Mouse (Mus musculus): ENCODE measurements around the gene Sumf1.

Sumf1 gene

DNA sequence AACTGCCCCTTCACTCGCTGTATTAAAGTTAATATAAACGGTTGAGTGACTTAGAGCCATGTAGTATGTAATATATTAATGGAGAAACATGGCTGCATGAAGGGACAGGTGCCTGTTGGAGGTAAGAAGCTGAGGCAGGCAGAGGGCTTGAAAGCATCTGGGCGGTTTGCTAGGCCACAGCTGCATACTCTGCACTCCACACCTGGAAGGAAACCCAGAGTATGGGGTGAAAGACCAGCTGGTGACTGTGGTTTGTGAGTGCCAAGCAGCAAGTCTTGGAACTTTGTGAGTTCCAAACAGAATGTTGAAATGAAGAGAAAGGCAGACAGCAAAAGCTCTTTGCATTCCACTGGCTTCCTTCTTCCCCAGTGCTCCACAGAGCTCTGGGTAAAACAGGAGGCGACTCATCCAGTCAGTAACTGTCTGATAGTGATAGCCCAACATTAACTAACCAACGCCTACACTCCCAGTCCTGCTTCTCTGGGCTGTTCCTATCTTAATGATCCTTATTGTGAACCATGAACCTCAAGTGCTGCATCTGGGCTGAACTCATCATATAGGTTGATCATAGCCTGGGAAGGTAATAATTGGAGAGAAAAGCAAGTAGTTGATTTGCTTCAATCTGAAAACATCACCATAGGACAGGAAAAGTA lies 21.7 kb upstream of the Sumf1 start:
- DNase-seq (ENCODE audit: low read depth, low spot score): no peak

DNA sequence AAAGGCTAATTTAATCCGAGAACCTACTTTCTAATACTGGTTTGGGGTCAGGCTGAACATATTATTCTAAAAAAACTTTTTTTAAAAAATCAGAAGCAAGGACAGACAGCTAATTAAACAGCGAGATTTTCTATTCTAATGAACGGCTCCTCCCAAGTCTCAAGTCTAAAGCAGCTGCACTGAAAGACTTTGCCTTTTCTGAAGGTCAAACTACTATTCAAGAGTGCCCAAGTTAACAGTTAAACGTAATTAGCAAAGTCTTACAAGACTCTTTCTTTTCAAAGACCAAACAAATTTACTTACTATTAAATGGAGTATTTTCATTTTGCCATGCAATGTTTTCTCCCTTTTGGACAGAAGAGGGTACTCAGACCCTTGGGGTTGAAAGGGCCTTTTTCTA lies 20.8 kb upstream of the Sumf1 start:
- DNase-seq (ENCODE audit: low read depth, low spot score): no peak

DNA sequence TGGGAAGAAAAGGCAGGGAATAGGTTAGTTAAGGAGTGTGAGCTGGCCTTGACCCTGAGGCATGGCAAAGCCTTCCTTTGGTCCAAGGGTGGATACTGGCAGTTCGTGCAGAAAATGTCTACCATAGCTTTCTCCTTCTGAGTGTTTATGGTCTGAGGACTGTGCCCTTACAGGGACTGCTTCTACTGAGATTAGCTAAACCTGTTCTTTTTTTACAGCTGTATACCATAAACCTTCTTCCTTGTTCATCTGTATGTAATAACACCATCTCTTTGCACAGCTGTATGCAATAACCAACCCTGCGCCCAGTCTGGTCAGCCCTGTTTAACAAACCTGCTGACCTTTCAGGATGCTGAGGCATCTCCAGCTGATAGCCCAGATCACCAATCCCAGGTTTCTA lies 18.9 kb upstream of the Sumf1 start:
- no peak for DNase-seq (ENCODE audit: low read depth, low spot score)

DNA sequence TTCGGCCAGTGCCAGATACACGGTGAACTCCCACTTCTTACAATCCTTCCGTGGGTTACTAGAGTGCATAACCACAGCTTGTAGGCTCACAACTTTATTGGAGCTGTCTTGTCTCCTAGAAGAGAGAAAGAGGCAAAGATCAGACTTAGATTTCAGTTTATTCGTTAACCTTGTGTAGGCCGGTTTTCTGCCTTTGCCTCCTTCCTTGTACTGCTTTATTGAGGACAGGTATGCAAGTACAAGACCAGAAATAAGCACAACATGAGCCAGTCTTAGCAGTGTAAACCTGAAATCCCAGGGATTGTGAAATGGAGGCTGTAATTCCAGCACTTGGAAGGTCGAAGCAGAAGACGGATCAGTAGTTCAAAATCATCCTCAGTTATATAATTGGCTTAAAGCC lies 12.9 kb upstream of the Sumf1 start:
- DNase-seq (ENCODE audit: low read depth, low spot score): no peak

DNA sequence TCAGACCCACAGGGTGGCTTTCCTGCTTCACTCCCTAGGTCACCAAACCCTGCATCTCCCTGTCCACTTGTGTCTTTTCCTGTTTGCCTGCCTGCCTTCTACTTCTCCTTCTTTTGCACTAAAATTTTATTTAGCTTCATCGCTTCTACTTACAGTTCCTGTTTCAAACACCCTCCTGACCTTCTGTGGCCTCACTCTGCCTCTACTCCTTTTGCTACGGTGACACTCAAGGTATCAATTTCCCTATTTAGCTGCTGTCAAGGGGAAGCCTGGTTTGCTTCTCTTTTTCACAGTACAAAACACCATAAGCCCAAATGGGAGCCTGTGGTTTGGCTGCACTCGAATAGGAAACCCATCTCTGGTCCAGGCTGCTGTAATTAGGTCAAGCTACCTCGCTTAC lies 11.7 kb upstream of the Sumf1 start:
- DNase-seq (ENCODE audit: low read depth, low spot score): no peak

DNA sequence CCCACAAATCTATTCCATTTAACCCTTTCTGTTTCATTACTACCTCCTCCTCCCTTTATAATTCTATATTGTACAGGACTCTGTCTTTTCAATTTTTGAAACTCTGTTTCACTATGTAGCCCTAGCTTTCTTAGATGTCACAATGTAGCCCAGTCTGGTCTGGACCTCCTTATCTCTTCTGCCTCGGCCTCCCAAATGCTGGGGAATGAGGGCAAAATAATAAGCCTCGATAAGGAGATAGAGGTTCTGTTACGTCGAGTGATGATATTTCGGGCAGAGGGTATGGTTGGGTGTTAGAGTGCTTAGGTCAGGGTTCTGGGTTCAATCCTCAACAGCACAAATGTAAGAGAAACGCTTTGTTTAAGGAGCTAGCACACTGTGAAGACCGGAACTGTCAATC lies 11.3 kb upstream of the Sumf1 start:
- DNase-seq (ENCODE audit: low read depth, low spot score): no peak

DNA sequence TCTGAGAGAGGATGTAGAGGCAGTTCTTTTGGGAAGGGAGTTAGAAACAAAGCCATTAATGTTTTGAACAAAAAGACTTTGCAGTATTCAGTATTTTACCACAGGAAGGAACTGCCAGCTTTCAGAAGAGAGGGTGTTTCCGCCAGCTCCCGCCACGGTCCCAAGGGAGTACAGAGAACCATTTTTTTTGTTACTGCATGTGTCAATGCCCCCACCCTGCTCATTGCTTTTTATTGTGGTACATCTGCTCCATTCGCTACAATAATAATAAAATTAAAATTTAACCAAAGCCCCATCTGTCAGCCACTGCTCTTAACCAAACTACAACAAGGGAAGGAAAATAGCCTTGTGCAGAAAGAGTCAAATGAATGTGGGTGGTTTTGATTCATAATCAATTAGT lies 7.2 kb upstream of the Sumf1 start:
- no peak for DNase-seq (ENCODE audit: low read depth, low spot score)

DNA sequence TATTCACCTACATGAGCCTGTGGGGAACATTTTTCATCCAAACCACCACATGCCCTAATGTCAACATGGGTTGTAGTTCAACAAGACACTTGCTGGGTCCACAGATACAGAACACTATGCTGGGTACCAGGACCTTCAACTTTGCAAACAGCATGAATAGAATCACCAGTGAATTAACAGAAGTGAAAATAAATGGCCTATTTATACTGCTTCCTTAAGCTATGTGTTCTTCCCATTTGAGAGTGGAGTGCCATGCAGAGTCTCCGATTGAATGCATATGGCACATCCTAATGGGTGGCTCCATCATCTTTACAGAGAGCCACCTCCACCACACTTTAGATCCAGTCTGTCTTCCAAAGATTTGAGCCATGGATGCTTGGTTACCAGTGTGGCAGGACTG lies 5.3 kb upstream of the Sumf1 start:
- DNase-seq (ENCODE audit: low read depth, low spot score): no peak

DNA sequence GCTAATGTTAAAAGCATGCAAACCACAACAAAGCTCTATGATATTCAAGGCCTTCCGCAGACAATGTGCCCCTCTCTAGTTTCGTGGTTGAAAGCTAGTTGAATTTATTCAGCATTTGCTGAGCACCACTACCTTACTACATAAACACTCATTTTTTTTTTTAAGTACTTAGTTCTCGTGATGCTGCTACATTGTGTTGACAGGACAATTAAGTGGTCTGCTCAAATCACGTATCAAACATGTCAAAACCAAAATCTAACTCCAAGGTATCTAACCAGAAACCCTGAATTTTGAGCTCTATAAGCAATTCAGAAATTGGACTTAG lies 265 bp upstream of the Sumf1 start:
- no peak for DNase-seq (ENCODE audit: low read depth, low spot score)

DNA sequence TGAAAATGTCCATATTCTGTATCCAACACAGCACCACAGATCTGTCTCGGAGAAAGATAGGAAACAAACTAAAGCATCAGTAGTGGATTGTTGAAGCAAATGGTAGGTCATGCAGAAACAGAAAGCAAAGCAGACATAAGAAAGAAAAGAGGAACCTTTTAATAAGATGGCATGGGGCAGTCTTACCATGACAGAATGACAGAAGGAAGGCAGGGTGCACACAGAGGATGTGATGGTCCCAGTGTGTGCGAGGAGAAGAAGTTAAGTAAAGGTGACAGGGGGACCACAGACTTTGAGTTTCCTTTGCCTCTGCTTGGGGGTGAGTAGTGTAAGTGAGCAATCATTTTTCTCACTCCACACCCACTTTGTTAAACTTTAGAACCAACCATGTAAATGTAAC lies 6.3 kb downstream of the Sumf1 start:
- no peak for DNase-seq (ENCODE audit: low read depth, low spot score)

DNA sequence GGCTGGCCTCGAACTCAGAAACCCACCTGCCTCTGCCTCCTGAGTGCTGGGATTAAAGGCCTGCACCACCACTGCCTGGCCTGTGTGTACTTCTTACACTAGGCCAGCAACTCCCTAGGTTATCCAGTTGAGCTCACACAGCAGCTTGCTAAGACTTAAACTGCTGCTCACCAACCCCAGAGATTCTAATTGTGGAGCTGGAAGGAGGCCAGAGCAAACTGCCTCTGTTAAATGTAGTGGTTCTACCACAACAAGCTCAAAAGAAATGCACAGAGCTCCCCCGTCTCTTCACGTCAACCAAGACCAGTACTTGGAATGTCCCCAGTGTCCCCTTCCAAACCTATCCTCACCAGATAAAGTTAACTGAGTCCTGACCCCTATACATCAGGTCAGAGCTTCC lies 11.2 kb downstream of the Sumf1 start:
- no peak for DNase-seq (ENCODE audit: low read depth, low spot score)

DNA sequence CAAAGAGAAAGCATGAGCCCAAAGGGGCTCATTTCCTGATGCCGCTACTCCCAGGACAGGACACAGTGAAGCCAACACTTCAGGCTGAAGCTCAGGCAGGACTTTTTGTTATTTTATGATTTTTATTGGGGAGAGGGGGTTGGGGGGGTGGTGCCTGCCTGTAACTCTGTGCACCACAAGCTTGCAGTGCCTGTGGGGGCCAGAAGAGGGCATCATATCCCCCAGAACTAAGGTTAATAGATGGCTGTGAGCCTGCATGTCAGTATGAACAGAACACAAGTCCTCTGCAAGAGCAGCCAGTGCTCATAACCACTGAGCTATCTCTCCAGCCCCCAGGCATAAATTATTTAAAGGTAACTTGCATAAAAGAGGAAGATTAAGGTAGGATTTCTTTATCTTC lies 13.2 kb downstream of the Sumf1 start:
- DNase-seq (ENCODE audit: low read depth, low spot score): no peak

DNA sequence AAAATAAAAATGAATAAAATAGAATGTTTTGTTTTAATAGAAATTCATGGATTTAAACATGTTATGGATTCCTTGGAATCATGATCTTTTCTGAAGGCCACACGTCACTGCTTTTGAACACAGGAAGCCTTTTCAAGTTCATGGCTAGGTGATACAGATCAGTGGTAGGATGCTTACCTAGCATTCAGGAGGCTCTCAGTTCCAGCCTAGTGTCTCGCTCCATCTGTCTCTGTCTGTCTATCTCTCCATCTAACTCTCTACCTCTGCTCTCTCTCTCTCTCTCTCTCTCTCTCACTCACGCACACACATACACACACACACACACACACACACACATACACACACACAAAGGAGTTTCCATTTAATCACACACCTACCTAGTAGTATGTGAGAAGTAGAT lies 15.9 kb downstream of the Sumf1 start:
- no peak for DNase-seq (ENCODE audit: low read depth, low spot score)

DNA sequence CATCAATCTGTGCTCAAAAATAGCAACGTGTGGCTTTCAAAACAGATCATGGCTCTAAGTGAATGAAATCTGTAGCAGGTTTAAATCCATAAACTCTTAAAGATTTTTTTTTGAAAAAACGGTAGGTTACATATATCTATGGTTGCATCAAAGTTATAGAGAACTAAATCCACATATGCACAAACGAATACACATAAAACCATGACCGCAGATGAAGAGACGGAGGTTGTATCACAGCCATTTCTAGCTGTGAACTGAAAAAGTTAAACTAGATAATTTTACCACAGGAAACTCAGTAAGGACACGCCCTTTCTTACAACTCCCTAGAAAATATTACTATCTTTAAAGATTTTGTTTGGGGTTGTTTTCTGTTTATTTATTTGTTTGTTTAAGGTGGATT lies 16.7 kb downstream of the Sumf1 start:
- DNase-seq (ENCODE audit: low read depth, low spot score): no peak

DNA sequence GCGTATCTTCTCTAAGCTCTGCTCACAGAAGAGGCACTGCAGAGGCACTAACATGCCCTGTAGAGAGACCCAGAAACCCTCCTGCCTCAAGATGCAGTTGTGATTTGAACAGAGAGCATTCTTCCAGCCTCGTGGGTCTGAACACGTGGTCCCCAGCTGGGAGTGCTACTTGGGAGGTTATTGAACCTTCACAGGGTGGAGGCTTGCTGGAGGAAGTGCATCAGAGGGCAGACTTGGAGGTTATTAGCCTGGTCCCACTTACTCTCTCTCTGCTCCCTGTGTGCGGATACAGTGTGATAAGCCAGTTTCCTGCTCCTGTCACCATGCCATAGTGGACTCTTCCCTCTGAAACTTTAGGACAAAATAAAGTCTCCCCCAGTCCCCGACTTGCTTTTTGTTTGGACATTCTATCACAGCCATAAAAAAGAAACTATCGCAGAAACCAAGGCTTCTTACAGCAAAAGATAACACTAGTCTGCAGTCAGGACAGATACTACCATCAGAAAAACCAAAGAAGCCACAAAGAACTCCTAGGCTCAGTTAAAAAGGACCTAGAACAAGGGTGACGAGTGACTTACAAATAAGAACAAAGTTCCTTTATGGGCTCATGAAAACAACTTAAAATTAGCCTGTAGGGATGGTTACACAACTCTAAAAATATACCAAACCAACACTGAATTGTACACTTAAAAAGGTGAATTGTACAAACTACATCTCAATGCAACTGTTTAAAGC lies 17.3 kb downstream of the Sumf1 start:
- no peak for DNase-seq (ENCODE audit: low read depth, low spot score)

DNA sequence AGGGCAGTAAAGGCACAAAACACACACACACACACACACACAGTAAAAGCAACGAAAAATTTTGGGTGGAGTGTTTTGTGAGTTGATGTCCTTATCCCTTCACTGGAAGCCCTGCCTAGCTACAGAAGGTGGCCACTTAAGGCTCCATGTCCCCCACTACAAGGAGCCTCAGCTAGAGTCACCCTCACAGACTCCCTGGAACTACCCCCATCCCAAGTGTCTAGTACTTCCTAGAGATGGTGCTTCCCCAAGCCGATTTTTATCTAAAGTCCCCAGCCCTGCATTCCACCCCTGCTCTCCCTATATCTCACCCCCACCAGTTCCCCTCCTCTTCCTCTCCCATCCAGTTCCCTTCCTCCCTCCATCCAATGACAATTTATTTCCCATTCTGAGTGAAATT lies 19.8 kb downstream of the Sumf1 start:
- no peak for DNase-seq (ENCODE audit: low read depth, low spot score)

DNA sequence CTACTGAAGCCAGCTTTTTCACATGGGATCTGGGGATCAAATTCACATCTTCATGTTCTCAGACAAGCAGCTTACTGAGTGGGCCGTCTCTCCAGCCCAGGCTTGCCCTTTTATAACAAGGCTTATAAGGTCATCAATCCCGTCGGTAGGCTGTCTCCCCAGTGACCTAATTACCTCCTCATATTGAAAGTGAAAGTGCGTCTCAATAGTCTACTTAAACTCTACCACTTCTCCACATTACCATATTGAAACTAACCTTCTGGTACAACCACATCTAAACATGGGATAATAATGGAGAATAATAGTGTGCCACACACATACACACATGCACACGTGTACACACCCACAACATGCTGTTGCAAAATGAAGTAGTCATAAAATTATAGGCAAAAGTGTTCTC lies 20.4 kb downstream of the Sumf1 start:
- DNase-seq (ENCODE audit: low read depth, low spot score): no peak

DNA sequence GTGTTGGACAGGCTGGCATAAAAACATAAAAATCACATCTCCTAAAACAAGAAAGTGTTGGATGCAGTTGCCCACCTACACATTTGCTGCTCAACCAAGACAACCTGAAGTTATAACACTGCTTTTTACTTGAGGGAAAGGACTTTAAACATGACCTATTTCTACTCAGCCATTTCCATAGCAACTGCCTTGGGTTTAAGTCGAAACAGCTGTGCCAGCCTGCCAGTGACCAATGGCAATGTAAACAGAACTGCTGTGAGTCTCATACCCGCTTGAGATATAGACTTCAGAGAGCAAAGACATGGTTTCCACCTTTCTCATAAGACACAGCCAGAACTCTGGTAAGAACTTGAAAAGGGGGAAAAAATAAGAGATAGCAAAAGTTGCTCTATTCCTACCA lies 24.8 kb downstream of the Sumf1 start:
- no peak for DNase-seq (ENCODE audit: low read depth, low spot score)

DNA sequence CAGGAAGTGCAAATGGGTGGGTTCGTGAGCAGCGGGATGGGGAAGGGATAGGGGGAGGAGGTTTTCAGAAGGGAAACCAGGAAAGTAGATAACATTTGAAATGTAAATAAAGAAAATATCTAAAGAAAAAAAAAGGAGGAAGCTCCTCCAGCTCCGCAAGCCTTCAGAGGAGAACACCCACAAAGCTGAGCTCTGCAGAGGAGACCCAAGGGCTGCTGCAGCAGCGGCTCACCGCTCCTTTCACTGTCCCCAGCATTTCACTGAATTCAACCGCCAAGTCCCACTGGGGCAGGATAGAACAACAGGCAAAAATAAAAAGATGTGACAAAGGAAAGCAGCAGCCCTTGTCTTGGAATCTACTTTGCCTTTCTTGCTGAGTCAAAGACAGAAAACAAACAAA lies 28.5 kb downstream of the Sumf1 start:
- DNase-seq (ENCODE audit: low read depth, low spot score): no peak

DNA sequence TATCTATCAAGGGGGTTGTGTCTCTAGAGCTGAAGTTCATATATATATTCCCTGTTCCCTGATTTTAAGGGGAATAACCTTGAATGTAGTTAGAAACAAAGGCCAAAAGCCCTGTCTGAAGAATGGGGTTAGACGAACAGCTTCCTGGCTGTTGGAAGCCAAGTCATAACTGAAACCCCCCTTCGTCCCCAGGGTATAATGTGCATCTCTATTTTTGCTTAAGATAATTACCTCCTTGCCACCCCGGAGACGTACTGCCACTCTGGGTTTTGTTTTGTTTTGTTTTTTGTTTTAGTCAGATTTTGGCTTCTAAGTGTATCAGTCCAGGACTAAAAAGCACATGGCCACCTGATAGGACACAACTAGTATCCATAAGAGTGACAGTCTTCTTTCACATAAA lies 31.1 kb downstream of the Sumf1 start:
- DNase-seq (ENCODE audit: low read depth, low spot score): no peak

DNA sequence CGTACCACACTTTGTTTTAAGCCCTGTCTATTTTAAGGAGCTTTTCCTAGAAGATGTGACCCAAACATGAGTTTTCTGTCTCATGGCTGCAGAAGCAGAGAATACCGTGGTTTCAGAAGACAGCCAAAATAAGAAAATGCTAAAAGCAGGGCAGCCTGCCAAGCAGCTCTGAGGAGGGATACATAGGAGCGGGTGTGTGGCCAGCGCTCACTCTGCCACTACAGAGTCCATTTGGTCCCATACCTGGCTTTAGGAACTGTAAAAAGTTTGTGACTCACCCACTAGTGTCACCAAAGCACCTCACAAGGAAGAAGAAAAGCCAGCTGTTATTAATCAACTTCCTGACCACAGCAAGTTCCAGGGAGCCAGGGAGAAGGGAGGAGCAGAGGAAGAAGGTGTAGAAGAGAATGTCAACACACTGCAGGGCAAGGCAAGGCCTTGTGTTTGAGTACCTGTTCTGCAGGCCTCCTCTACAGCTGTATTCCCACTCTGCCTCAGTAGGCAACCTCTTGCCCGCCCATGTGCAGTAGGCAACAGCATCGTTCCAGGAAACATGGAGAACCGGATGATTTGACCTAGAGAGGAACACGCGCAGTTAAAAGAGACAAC lies 32.6 kb downstream of the Sumf1 start:
- no peak for DNase-seq (ENCODE audit: low read depth, low spot score)

DNA sequence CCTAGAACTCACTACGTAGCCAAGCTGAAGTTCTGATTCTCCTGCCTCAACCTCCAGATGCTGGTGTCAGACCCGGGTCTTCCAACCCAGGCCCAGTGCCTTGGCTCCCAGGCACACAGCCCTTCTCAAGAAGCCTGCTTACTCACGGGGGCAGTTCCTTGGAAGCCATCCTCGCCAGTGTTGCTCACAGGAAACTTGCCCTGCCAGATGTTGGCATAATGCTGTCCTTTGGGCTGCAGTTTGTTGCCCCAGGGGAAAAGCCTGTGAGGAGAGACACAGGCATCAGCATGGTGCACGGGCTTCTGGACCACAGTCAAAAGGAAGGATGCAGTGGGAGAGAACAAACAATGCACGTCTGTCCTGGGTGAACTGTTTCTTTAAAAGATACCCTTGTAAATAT lies 33.3 kb downstream of the Sumf1 start:
- no peak for DNase-seq (ENCODE audit: low read depth, low spot score)

DNA sequence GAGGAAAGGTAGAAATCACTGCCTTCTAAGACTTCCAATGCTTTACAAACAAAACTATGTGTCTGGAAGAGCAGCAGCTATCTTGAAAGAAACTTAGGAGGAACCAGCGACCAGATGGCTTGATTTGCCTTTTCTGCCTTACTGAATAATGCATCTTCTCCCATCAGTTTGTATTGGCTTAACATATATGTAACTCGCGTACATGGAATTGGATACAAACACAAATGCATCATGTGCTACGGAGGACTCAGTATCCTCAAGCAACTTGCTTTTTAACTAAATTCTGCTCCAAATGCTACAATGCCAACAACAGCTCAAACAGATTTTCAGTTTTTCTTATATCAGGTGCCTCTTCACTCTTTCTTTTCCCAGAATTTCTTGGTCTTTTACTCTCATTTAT lies 36.1 kb downstream of the Sumf1 start:
- DNase-seq (ENCODE audit: low read depth, low spot score): peak; percentile 76

DNA sequence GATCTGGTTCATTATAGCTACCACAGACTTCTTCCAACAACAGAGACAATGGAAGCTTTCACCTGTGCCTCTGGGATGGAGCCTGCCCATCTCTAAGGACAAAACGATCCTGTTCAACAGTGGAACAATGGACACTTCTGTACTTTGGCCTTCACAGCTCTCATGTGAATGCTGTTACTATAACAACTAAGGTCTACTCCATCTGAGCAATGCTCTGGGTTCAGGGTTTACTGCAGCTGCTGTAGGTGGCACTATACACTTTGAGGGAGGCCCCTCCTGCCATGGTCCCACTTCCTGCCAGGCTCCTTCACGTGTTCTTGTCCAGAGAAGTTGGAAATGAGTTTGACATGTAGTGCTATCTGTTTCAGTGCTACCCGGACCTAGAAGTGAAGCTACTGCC lies 36.9 kb downstream of the Sumf1 start:
- DNase-seq (ENCODE audit: low read depth, low spot score): no peak
